Mouse (Mus musculus): ENCODE results near the gene Trappc4. TPM values are rescaled to one million over a fixed set of nuclear protein-coding genes. Genes with fewer than 3 reads are reported as not detected.

The Trappc4 gene
- total RNA-seq, 2 experiments from 2014 or later, result 41.4 to 42.4 TPM

Small RNA genes within 50 kb of the gene (microRNA-seq; reads per million reads assigned to microRNA genes)
- gene Mir7085, result 0.61 to 0.69 reads per million in 2 experiments

Other genes with a start within 250 kb of the Trappc4 start
- gene Cbl, start 173.6 kb downstream of the Trappc4 start, total RNA-seq (2021), result 10 to 100 TPM; 28.5 to 28.8 TPM
- gene Ccdc153, start 166.9 kb downstream of the Trappc4 start, total RNA-seq (2021), result not detected
- gene Pdzd3, start 156.1 kb downstream of the Trappc4 start, total RNA-seq (2021), result 1 to 10 TPM in 1 of 2 experiments, under 1 TPM in 1; 0.92 to 1.0 TPM
- gene Nlrx1, start 139.0 kb downstream of the Trappc4 start, total RNA-seq (2021), result 10 to 100 TPM; 13.8 to 15.3 TPM
- gene Abcg4, start 119.0 kb downstream of the Trappc4 start, total RNA-seq (2021), result 1 to 10 TPM; 1.2 to 1.5 TPM
- 10 to 100 TPM; 15.4 to 16.3 TPM for gene Hinfp, start 101.9 kb downstream of the Trappc4 start, total RNA-seq (2021)
- 10 to 100 TPM; 16.3 to 16.5 TPM for gene C2cd2l, start 87.3 kb downstream of the Trappc4 start, total RNA-seq (2021)
- 10 to 100 TPM; 24.1 to 25.0 TPM for gene Dpagt1, start 81.6 kb downstream of the Trappc4 start, total RNA-seq (2021)
- gene H2afx, start 72.9 kb downstream of the Trappc4 start, total RNA-seq (2021), result 100 to 1,000 TPM; 157 to 164 TPM
- 10 to 100 TPM; 54.0 to 60.6 TPM for gene Hmbs, start 63.4 kb downstream of the Trappc4 start, total RNA-seq (2021)
- gene Vps11, start 45.9 kb downstream of the Trappc4 start, total RNA-seq (2021), result 10 to 100 TPM; 20.9 to 21.6 TPM
- 10 to 100 TPM; 42.1 to 45.8 TPM for gene Hyou1, start 28.1 kb downstream of the Trappc4 start, total RNA-seq (2021)
- 10 to 100 TPM; 21.9 to 26.1 TPM for gene Slc37a4, start 10.7 kb downstream of the Trappc4 start, total RNA-seq (2021)
- gene Rps25, start 461 bp downstream of the Trappc4 start, total RNA-seq (2021), result 1,000 to 10,000 TPM; 1,107 to 1,153 TPM
- 10 to 100 TPM; 14.3 to 14.7 TPM for gene Ccdc84, start 11.0 kb upstream of the Trappc4 start, total RNA-seq (2021)
- gene Foxr1, start 33.5 kb upstream of the Trappc4 start, total RNA-seq (2021), result not detected
- gene Upk2, start 47.4 kb upstream of the Trappc4 start, total RNA-seq (2021), result not detected
- gene Bcl9l, start 75.2 kb upstream of the Trappc4 start, total RNA-seq (2021), result 10 to 100 TPM; 56.8 to 64.0 TPM
- under 1 TPM; 0.14 to 0.29 TPM for gene Cxcr5, start 154.3 kb upstream of the Trappc4 start, total RNA-seq (2021)
- 100 to 1,000 TPM in 1 of 2 experiments, 10 to 100 TPM in 1; 99.8 to 101 TPM for gene Ddx6, start 197.3 kb upstream of the Trappc4 start, total RNA-seq (2021)

All from heart, postnatal 4 days (tissue).